Mouse (Mus musculus) bone marrow macrophage, adult 2 months (primary cell): ENCODE measurements around the gene Endog. TPM values are rescaled to one million over a fixed set of nuclear protein-coding genes. Genes with fewer than 3 reads are reported as not detected.

Experiments
- H3K27ac ChIP-seq: 2 replicates; pipeline ENCODE4 v1.5.1; 2012; ENCODE audit warnings: low read depth, low read length; ENCODE audit not compliant: insufficient read depth
- H3K4me1 ChIP-seq: 2 replicates; pipeline ENCODE4 v1.6.1; 2012; ENCODE audit warnings: low read length; ENCODE audit not compliant: control insufficient read depth, insufficient read depth
- H3K4me3 ChIP-seq: 2 replicates; pipeline ENCODE4 v1.5.1; 2012; ENCODE audit warnings: mild to moderate bottlenecking, low read length, moderate library complexity; ENCODE audit not compliant: insufficient read depth
- CTCF ChIP-seq: IDR thresholded peaks from 2 replicates; pipeline ENCODE4 v1.5.1; 2012; ENCODE audit warnings: low read depth, mild to moderate bottlenecking, low read length, moderate library complexity
- POLR2A ChIP-seq: IDR thresholded peaks from 2 replicates; pipeline ENCODE4 v1.6.1; 2012; ENCODE audit warnings: mild to moderate bottlenecking, low read depth, low read length, borderline replicate concordance
- polyA plus RNA-seq: library from polyadenylated mRNA; stranded (reverse); fragments of >200 nt; gene quantifications from 2 replicates; pipeline ENCODE4 v1.2.4, GENCODE M21; 2012; ENCODE audit not compliant: missing spikeins, insufficient read depth, insufficient read length

The Endog gene
- polyA plus RNA-seq, 1 experiment: 5.4 TPM

DNA sequence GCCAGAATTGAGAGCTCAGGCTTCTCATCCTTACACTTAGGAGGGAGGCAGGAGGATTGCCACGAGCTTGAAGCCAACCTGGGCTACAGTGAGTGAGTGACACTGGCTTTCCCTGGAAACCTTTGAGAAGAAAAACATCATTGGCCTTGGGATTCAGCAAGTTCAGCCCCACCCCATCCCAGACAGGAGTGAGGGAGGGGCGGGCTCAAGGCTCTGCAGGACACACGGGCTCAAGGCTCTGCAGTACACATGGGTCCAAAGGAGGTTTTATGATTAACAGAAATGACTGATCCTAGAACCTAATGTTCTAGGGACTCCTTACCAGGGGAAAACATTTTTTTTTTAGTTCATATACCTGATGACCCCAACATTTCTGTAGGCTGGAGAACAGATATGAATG lies 12.4 kb downstream of the Endog start:
- no peak overlapping the region for H3K4me3 ChIP-seq
- H3K27ac ChIP-seq: no peak overlapping the region
- TF ChIP-seq POLR2A (no peak), CTCF (no peak)
- H3K4me1 ChIP-seq: peaks cover 3% of the 10 kb centered on the region

GRCm38 (mm10) chr2:30185276-30185675 lies 14.0 kb downstream of the Endog start:
- H3K4me3 ChIP-seq: no peak overlapping the region
- no peak for TF ChIP-seq CTCF
- TF ChIP-seq POLR2A: no peak
- no peak overlapping the region for H3K27ac ChIP-seq
- H3K4me1 ChIP-seq: peaks cover 3% of the 10 kb centered on the region

DNA sequence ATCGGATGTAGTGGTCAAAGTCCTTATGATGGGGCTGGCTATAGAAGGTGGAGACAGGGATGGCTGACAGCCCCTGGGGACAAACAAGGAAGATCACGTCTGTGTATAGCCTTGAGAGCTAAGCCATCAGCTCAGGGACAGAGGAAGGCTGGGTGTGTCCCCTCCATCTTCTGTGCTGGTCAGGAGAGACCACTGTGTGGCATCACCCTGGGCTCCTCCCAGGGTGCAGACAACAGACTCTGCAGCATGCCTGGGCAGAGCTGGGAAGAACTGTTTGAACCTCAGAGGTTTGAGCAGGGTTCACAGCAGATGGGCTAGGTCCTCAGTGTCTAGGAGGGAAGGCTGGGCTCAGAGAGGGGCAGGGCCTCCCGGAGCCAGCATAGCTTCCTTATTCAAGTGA lies 14.4 kb downstream of the Endog start:
- TF ChIP-seq POLR2A (no peak), CTCF (no peak)
- Histone ChIP-seq H3K4me1 (peaks cover 3% of the 10 kb centered on the region), H3K27ac (no peak overlapping the region), H3K4me3 (no peak overlapping the region)

DNA sequence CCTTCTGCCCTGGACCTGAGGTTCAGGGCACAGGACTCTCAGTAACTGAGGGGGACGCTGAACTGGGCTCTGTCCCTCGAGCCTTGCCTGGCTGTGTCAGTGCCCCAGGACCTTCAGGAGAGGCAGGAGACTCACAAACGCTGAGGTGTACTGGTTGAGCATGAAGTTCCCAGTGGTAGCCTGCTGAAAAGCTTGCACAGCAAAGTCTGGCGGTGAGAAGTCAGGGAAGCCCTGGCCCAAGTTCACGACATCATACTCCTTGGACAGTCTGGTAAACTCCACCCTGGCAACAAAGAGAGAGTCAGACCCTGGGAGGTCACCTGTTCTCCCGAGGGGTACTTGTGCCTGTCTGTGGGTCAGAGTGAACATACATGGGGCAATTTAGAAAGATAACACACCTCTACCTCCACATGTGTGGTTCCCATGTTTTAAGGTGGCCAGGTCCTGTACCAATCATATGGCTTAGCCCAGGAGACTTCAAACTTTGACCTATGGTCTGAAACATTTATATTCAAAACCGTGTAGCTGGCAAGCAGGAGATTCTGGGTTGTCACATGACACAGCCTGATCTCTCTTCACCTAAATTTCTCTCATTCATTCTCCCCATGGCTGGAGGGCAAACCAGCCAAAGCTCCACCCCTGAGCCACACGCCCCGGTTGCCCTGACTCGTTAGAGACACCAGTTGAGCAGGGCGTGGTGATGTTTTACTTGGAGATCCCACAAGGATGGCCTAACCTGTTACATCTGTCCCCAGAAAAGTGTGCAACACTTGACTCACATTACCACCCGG lies 20.7 kb downstream of the Endog start:
- Histone ChIP-seq H3K4me3 (no peak overlapping the region), H3K27ac (no peak overlapping the region)
- TF ChIP-seq POLR2A: no peak

DNA sequence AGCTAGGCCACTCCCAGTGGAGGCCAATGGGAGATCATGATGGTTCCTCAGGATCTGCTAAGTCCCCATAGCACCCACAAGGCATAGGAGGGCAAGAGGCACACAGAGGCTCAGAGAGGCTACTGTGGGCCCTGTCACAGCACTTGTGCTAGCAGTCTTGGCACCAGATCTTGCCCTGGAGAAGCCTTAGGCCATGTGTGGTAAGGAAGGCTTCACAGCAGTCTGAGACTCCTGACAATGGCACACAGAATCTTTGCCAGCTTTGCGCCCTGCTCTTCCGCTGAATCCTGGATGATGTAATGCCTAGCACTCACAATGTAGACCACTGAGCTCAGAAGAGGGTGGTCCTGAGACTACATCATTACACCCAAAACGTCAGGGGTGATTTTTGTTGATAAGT lies 23.4 kb downstream of the Endog start:
- Histone ChIP-seq H3K4me1 (peaks cover 7% of the 10 kb centered on the region; the same call in 1 of the 2 replicates), H3K4me3 (no peak overlapping the region), H3K27ac (no peak overlapping the region)
- TF ChIP-seq POLR2A: no peak
- no peak for TF ChIP-seq CTCF

More for the DNA sequence above, 20.7 kb downstream of the Endog start:
- H3K4me1 ChIP-seq: peaks cover 6% of the 10 kb centered on the region; the same call in 1 of the 2 replicates

DNA sequence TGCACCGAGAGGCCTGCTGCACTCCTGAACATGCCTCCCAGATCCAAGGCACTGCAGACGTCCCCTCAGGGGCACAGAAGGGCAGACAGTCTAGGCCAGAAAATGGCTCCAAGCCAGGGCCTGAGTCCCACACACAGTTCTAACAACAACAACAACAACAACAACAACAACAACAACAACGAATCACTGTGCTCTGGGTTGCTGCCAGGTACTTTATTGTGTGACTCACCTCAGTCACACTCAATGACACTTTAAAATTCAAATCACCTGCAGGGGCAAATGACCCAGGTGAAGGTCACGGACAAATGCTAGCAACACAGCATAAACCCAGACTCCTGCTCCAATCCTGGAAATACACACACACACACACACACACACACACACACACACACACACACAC lies 26.7 kb downstream of the Endog start:
- Histone ChIP-seq H3K27ac (no peak overlapping the region), H3K4me1 (peaks cover 10% of the 10 kb centered on the region), H3K4me3 (no peak overlapping the region)
- no peak for TF ChIP-seq POLR2A
- no peak for TF ChIP-seq CTCF

- TF ChIP-seq POLR2A (no peak), CTCF (no peak)
- no peak overlapping the region for H3K4me3 ChIP-seq
- H3K27ac ChIP-seq: no peak overlapping the region
- H3K4me1 ChIP-seq: peaks cover 15% of the 10 kb centered on the region
Observed at GRCm38 (mm10) chr2:30199984-30200383, 28.7 kb downstream of the Endog start.

DNA sequence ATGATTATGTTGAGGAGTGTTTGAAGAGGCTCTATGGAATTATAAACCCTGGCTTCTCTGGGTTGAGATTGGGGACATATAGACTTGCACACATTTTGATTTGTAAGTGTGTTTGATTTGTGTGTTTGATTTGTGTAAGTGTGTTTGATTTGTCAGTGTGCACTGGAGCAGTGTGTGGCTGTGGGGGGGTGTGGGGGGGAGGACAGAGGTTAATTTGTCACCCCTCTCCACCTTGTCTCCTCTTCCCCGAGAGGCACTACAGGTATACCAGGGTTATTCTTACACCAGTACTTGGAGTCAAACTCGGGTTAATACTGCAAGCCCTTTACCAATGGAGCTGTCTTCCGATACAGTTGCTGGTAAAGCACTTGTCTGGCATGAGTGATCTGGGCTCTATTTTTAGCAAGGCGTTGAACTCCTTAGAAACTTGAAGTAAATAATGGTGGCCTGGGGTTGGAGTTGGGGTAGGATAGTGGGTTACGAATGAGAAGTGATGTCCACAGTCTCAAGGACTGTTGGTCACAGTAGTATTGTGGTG lies 29.2 kb downstream of the Endog start:
- H3K27ac ChIP-seq: no peak overlapping the region
- no peak overlapping the region for H3K4me3 ChIP-seq
- peaks cover 15% of the 10 kb centered on the region for H3K4me1 ChIP-seq
- TF ChIP-seq CTCF: no peak
- TF ChIP-seq POLR2A: no peak

GRCm38 (mm10) chr2:30203439-30203838 lies 32.1 kb downstream of the Endog start:
- Histone ChIP-seq H3K4me1 (peaks cover 12% of the 10 kb centered on the region), H3K4me3 (no peak overlapping the region), H3K27ac (no peak overlapping the region)
- TF ChIP-seq POLR2A (no peak), CTCF (peak; percentile 28; the same call in 1 of the 2 replicates)

- TF ChIP-seq POLR2A (no peak), CTCF (no peak)
- H3K4me3 ChIP-seq: peak overlapping the region; percentile 64
- peaks cover 9% of the 10 kb centered on the region for H3K4me1 ChIP-seq
- peak overlapping the region; percentile 56 for H3K27ac ChIP-seq
Observed at GRCm38 (mm10) chr2:30205255-30205628, 33.9 kb downstream of the Endog start.
